Mouse (Mus musculus): ENCODE results near the gene Spx.

DNA sequence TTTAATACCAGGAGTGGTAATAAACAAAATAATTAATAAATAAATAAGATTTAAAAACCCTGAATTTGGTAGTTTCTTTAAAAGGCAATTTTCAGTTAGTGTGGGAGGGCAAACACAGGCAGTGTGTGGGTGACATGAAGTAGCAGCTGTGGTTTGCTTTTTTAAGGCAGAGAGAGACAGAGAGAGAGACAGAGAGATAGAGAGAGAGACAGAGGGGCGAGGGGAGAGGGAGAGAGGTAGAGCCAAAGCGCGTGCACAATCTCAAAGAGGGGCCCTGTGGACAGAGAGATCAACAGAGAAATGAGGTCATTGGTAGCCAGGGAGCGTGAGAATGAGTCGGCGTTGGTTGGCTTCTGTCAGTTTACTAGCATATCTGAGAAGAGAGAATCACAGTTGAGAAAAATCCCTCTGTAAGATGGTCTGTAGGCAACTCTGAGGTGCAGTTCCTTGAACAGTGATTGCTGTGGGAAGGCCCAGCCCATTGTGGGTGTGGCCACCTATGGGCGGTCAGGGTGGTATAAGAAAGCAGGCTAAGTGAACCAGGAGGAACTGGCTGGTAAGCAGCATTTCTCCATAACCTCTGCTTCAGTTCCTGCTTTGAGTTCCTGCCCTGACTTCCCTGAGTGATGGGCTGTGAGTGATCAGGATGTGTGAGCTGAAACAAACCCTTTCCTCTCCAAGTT lies 42.2 kb downstream of the Spx start:
- TF ChIP-seq CTCF (IDR thresholded peaks at IDR 0.05; ENCODE audit: low read depth, low read length): no peak
- TF ChIP-seq EP300 (IDR thresholded peaks at IDR 0.05; ENCODE audit: insufficient read depth, low read depth, low read length): no peak

Data from ES-Bruce4 (cell line).